Mouse (Mus musculus) intestine, postnatal 0 days (tissue): ENCODE results near the gene Tas1r3. TPM values are rescaled to one million over a fixed set of nuclear protein-coding genes. Genes with fewer than 3 reads are reported as not detected.

Experiments
- ATAC-seq: fragments of 200-750 bp; cut with Nextera tagmentation; 2 replicates; pipeline ENCODE4 v1.8.0; 2017; ENCODE audit warnings: mild to moderate bottlenecking, moderate TSS enrichment, moderate library complexity
- H3K27ac ChIP-seq: fragments of 300-500 bp; sonication (generic); 2 replicates; pipeline ENCODE4 v1.5.1; 2014; ENCODE audit warnings: mild to moderate bottlenecking, low read depth, low read length, moderate library complexity
- H3K27me3 ChIP-seq: fragments of 300-500 bp; sonication (generic); replicated peaks from 2 replicates; pipeline ENCODE4 v1.6.1; 2014; ENCODE audit warnings: low read length, mixed read lengths; ENCODE audit not compliant: control insufficient read depth, insufficient read depth
- H3K36me3 ChIP-seq: fragments of 300-500 bp; sonication (generic); 2 replicates; pipeline ENCODE4 v1.6.1; 2014; ENCODE audit warnings: mild to moderate bottlenecking, moderate library complexity; ENCODE audit not compliant: control insufficient read depth, insufficient read depth
- H3K4me1 ChIP-seq: fragments of 300-500 bp; sonication (generic); replicated peaks from 2 replicates; pipeline ENCODE4 v1.6.1; 2014; ENCODE audit warnings: antibody characterized with exemption, low read length, mixed read lengths; ENCODE audit not compliant: control insufficient read depth, insufficient read depth
- H3K4me2 ChIP-seq: fragments of 300-500 bp; sonication (generic); replicated peaks from 2 replicates; pipeline ENCODE4 v1.6.1; 2014; ENCODE audit warnings: low read depth, mild to moderate bottlenecking, moderate library complexity
- H3K4me3 ChIP-seq: fragments of 300-500 bp; sonication (generic); 2 replicates; pipeline ENCODE4 v1.5.1; 2014; ENCODE audit warnings: low read depth, low read length
- H3K9ac ChIP-seq: fragments of 300-500 bp; sonication (generic); 2 replicates; pipeline ENCODE4 v1.6.1; 2014; ENCODE audit warnings: mild to moderate bottlenecking, low read depth, low read length
- H3K9me3 ChIP-seq: fragments of 300-500 bp; sonication (generic); 2 replicates; pipeline ENCODE4 v1.6.1; 2016; ENCODE audit warnings: mixed run types; ENCODE audit not compliant: control insufficient read depth
- CTCF ChIP-seq: sonication (generic); IDR thresholded peaks from 2 replicates; pipeline ENCODE4 v1.5.1; 2016; ENCODE audit warnings: low read depth, mild to moderate bottlenecking, control low read depth, antibody characterized with exemption, moderate library complexity
- WGBS: fragments of 180-500 bp; shearing (Covaris S2); extraction: QIAGEN DNeasy Blood & Tissue Kit; methylation state at CpG from one replicate; pipeline ENCODE4 v1.1.7; 2014; 5-methylcytosine and 5-hydroxymethylcytosine counted together
- polyA plus RNA-seq: library from polyadenylated mRNA; unstranded; fragments of >200 nt; fragmentation: Nextera tagmentation; extraction: Ambion mirVana; gene quantifications from 2 replicates; pipeline ENCODE4 v1.2.1, GENCODE M21; 2015

Gene Tas1r3
- polyA plus RNA-seq, 1 experiment from 2014 or later: 0.16 TPM

- no peaks in the 10 kb centered on the region for H3K27me3 ChIP-seq
- H3K4me1 ChIP-seq: no peaks in the 10 kb centered on the region
- no peaks in the 10 kb centered on the region for H3K9me3 ChIP-seq
- H3K4me3 ChIP-seq: no peak overlapping the region
- no peak overlapping the region for H3K9ac ChIP-seq
- 83% methylated on average over 3 of the region's 3 CpGs for WGBS
- no peak for TF ChIP-seq CTCF
- H3K27ac ChIP-seq: no peak overlapping the region
- ATAC-seq: no peak
- no peak overlapping the region for H3K4me2 ChIP-seq
- peaks cover 58% of the 10 kb centered on the region for H3K36me3 ChIP-seq
Measured at GRCm38 (mm10) chr4:155856881-155857280, 6.3 kb downstream of the Tas1r3 start.

- WGBS: 94% methylated on average over 12 of the region's 12 CpGs
- no peak overlapping the region for H3K4me2 ChIP-seq
- H3K27me3 ChIP-seq: no peaks in the 10 kb centered on the region
- H3K9ac ChIP-seq: no peak overlapping the region
- TF ChIP-seq CTCF: no peak
- H3K4me3 ChIP-seq: no peak overlapping the region
- H3K36me3 ChIP-seq: peaks cover 56% of the 10 kb centered on the region
- no peaks in the 10 kb centered on the region for H3K9me3 ChIP-seq
- no peak overlapping the region for H3K27ac ChIP-seq
- H3K4me1 ChIP-seq: no peaks in the 10 kb centered on the region
- no peak for ATAC-seq
Measured at GRCm38 (mm10) chr4:155856071-155856470, 7.1 kb downstream of the Tas1r3 start.

- WGBS: 92% methylated on average over 12 of the region's 12 CpGs
- no peak overlapping the region for H3K4me3 ChIP-seq
- no peak for TF ChIP-seq CTCF
- no peak overlapping the region for H3K27ac ChIP-seq
- no peak for ATAC-seq
- H3K9me3 ChIP-seq: no peaks in the 10 kb centered on the region
- H3K4me1 ChIP-seq: no peaks in the 10 kb centered on the region
- H3K27me3 ChIP-seq: no peaks in the 10 kb centered on the region
- H3K9ac ChIP-seq: no peak overlapping the region
- H3K4me2 ChIP-seq: no peak overlapping the region
- peaks cover 56% of the 10 kb centered on the region for H3K36me3 ChIP-seq
Measured at GRCm38 (mm10) chr4:155854991-155855390, 8.2 kb downstream of the Tas1r3 start.

GRCm38 (mm10) chr4:155853421-155853820, 9.7 kb downstream of the Tas1r3 start:
- Histone ChIP-seq H3K27ac (no peak overlapping the region), H3K4me1 (peaks cover 6% of the 10 kb centered on the region; the same call in 1 of the 2 replicates), H3K9ac (no peak overlapping the region), H3K36me3 (peaks cover 44% of the 10 kb centered on the region), H3K4me3 (no peak overlapping the region), H3K9me3 (no peaks in the 10 kb centered on the region), H3K27me3 (no peaks in the 10 kb centered on the region), H3K4me2 (no peak overlapping the region)
- WGBS: 88% methylated on average over 9 of the region's 9 CpGs
- TF ChIP-seq CTCF: no peak
- ATAC-seq: no peak

GRCm38 (mm10) chr4:155851951-155852411, 11.2 kb downstream of the Tas1r3 start:
- 68% methylated on average over 2 of the region's 2 CpGs for WGBS
- Histone ChIP-seq H3K27me3 (no peaks in the 10 kb centered on the region), H3K27ac (no peak overlapping the region; the same call in 1 of the 2 replicates), H3K9me3 (no peaks in the 10 kb centered on the region), H3K4me1 (peaks cover 6% of the 10 kb centered on the region; the same call in 1 of the 2 replicates), H3K9ac (no peak overlapping the region), H3K4me3 (no peak overlapping the region), H3K36me3 (peaks cover 31% of the 10 kb centered on the region), H3K4me2 (no peak overlapping the region)
- no peak for TF ChIP-seq CTCF
- no peak for ATAC-seq

- Histone ChIP-seq H3K4me1 (peaks cover 6% of the 10 kb centered on the region; the same call in 1 of the 2 replicates), H3K27me3 (no peaks in the 10 kb centered on the region), H3K27ac (no peak overlapping the region), H3K36me3 (peaks cover 26% of the 10 kb centered on the region), H3K4me3 (no peak overlapping the region), H3K9me3 (no peaks in the 10 kb centered on the region), H3K4me2 (no peak overlapping the region), H3K9ac (no peak overlapping the region)
- no peak for TF ChIP-seq CTCF
- 85% methylated on average over 3 of the region's 3 CpGs for WGBS
- no peak for ATAC-seq
Measured at GRCm38 (mm10) chr4:155851368-155851767, 11.8 kb downstream of the Tas1r3 start.
